9 mouse cellular contexts compared by ENCODE assay signal in genomic region chr3:36221743-36222682, GRCm38 (mm10). TPM values are rescaled to one million over a fixed set of nuclear protein-coding genes. Genes with fewer than 3 reads are reported as not detected.
DNase-seq lines count a peak whose midpoint lies in the region; ATAC-seq and TF ChIP-seq lines count a peak whose summit lies in the region.
"Had no signal": no experiment of that assay in that cellular context is flagged by ENCODE, and none has a peak within 500 bp of the region (broad histone marks: within the 10 kb centered on the region; RNA-seq: fewer than 3 reads in every experiment).

Gene Qrfpr (minus strand): TSS chr3:36222313.

- no peak within 1 kb of the TSS for H3K9ac ChIP-seq in kidney, postnatal 0 days (ENCODE audit: low read depth, low read length)
- no peak within 1 kb of the TSS for H3K9ac ChIP-seq in hindbrain, embryonic 12.5 days
- H3K9ac ChIP-seq in midbrain, embryonic 15.5 days = 0 out of 2 replicates have a peak within 1 kb of the TSS, but pooled peaks have one; percentile 2

- H3K9me3 ChIP-seq in kidney, postnatal 0 days (replicated peaks; ENCODE audit: low read length) = no peaks in the 10 kb centered on the region
- H3K9me3 ChIP-seq in hindbrain, embryonic 12.5 days (replicated peaks) = no peaks in the 10 kb centered on the region
- no peaks in the 10 kb centered on the region for H3K9me3 ChIP-seq in midbrain, embryonic 15.5 days

- no peak for TF ChIP-seq CTCF in kidney, postnatal 0 days (IDR thresholded peaks at IDR 0.05; ENCODE audit: low read depth)

- no peaks in the 10 kb centered on the region for H3K4me1 ChIP-seq in kidney, postnatal 0 days (replicated peaks; ENCODE audit: insufficient read depth, low read length)
- no peaks in the 10 kb centered on the region for H3K4me1 ChIP-seq in hindbrain, embryonic 12.5 days
- peaks cover 5% of the 10 kb centered on the region; the same call in 1 of the 2 replicates for H3K4me1 ChIP-seq in midbrain, embryonic 15.5 days

- peak within 1 kb of the TSS; percentile 16; the same call in 1 of the 2 replicates for H3K4me3 ChIP-seq in kidney, postnatal 0 days (replicated peaks; ENCODE audit: low read depth, low read length)
- peak within 1 kb of the TSS; percentile 24 for H3K4me3 ChIP-seq in hindbrain, embryonic 12.5 days
- H3K4me3 ChIP-seq in midbrain, embryonic 15.5 days = peak within 1 kb of the TSS; percentile 37

- H3K36me3 ChIP-seq in kidney, postnatal 0 days (ENCODE audit: insufficient read depth, low read length) = no peaks in the 10 kb centered on the region
- H3K36me3 ChIP-seq in hindbrain, embryonic 12.5 days = no peaks in the 10 kb centered on the region
- no peaks in the 10 kb centered on the region for H3K36me3 ChIP-seq in midbrain, embryonic 15.5 days (replicated peaks)

- ATAC-seq in kidney, postnatal 0 days (replicated peaks; ENCODE audit: low FRiP score, low read depth) = no peak
- no peak for ATAC-seq in hindbrain, embryonic 12.5 days (ENCODE audit: low FRiP score)
- ATAC-seq in midbrain, embryonic 15.5 days (replicated peaks) = peak; percentile 87
- ATAC-seq in granulocyte monocyte progenitor cell, adult 5-6 weeks (replicated peaks; ENCODE audit: poor library complexity, severe bottlenecking) = no peak

- H3K27me3 ChIP-seq in kidney, postnatal 0 days (ENCODE audit: insufficient read depth, low read length) = 0 out of 2 replicates have a peak, but pooled peaks cover 15% of the 10 kb centered on the region
- H3K27me3 ChIP-seq in hindbrain, embryonic 12.5 days = peaks cover 34% of the 10 kb centered on the region
- peaks cover 14% of the 10 kb centered on the region; the same call in 1 of the 2 replicates for H3K27me3 ChIP-seq in midbrain, embryonic 15.5 days (replicated peaks)

- DNase-seq in kidney, postnatal 0 days (ENCODE audit: low spot score) = no peak
- DNase-seq in kidney, postnatal 25 days = no peak
- DNase-seq in embryo, embryonic 10 days (ENCODE audit: low spot score) = peak; percentile 49
- no peak for DNase-seq in ovary, postnatal 36 days (ENCODE audit: low spot score)
- DNase-seq in urinary bladder, postnatal 25 days (ENCODE audit: low spot score) = no peak

- peak within 1 kb of the TSS; percentile 46 for H3K4me2 ChIP-seq in kidney, postnatal 0 days (ENCODE audit: low read length)
- peak within 1 kb of the TSS; percentile 52 for H3K4me2 ChIP-seq in hindbrain, embryonic 12.5 days (replicated peaks)
- peak within 1 kb of the TSS; percentile 71 for H3K4me2 ChIP-seq in midbrain, embryonic 15.5 days

- H3K27ac ChIP-seq in kidney, postnatal 0 days = no peak within 1 kb of the TSS
- no peak within 1 kb of the TSS for H3K27ac ChIP-seq in hindbrain, embryonic 12.5 days
- no peak within 1 kb of the TSS for H3K27ac ChIP-seq in midbrain, embryonic 15.5 days

- 10% methylated on average over 39 of the region's 39 CpGs for WGBS in kidney, postnatal 0 days
- WGBS in hindbrain, embryonic 12.5 days = 9% methylated on average over 39 of the region's 39 CpGs
- 8% methylated on average over 39 of the region's 39 CpGs for WGBS in midbrain, embryonic 15.5 days

RNA-seq across cellular contexts. Expression of gene Qrfpr, which starts in this region (rescaled TPM):
- polyA plus RNA-seq in kidney, postnatal 0 days (2015; fragmentation: Nextera tagmentation; extraction: Ambion mirVana) = not detected in 2 replicates
- polyA plus RNA-seq in hindbrain, embryonic 12.5 days (2016; fragmentation: Nextera tagmentation; extraction: Ambion mirVana) = 0.21 and 0.22 TPM in 2 replicates
- 0.89 and 1.7 TPM in 2 replicates for polyA plus RNA-seq in midbrain, embryonic 15.5 days (2015; fragmentation: Nextera tagmentation; extraction: Ambion mirVana)
- total RNA-seq in granulocyte monocyte progenitor cell, adult 5-6 weeks (2014; fragmentation: Nextera tagmentation) = not detected in 2 replicates
- not detected in 2 replicates for total RNA-seq in granulocyte monocyte progenitor cell, adult 5-6 weeks (2017)
- polyA plus RNA-seq: liver, embryonic 16.5 days had no signal
